Mouse (Mus musculus) kidney, adult 18-20 months (tissue): ENCODE data around the gene Pfdn6.

Experiments used
- DNase-seq: peaks from one replicate; pipeline ENCODE4 v3.0.0; 2021

Pfdn6 gene

DNA sequence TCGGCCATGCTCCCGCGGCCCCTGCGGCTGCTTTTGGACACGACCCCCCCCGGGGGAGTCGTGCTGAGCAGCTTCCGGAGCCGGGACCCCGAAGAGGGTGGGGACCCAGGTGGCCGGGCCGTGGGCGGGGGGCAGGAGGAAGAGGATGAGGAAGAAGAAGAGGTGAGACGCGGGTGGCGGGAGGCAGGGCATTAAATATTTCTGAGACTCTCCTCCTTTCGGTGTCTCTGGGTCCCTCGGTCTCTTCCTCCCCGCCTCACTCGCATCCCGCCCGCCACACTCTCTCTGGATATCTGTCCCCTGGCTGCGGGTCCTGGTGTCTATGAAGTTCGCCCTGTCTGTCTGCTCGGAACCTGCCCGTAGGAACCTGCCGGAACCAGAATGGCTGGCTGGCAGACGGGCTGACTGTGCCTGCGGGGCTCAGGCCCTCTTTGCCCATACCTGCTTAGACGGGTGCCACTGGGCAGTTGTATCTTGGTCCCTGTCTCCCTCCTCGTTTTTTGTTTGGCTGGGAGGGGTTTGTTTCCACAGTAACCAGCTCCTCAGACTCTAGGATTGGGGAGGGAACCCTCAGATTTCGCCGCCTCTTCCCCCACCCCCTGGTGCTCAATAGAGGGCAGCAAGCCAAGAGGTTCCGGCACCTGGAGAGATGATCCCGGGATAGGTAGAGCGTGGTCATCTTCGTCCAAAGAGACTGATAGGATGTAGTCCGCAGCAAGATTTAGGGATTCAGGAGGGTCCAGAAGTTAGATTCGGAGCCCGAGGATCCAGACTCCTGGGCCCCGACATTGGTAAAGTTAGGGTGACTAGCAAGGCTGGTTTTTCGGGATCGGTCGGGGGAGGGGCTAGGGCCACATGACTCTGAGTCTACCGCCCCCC lies 9.6 kb downstream of the Pfdn6 start:
- peak; percentile 69 for DNase-seq

DNA sequence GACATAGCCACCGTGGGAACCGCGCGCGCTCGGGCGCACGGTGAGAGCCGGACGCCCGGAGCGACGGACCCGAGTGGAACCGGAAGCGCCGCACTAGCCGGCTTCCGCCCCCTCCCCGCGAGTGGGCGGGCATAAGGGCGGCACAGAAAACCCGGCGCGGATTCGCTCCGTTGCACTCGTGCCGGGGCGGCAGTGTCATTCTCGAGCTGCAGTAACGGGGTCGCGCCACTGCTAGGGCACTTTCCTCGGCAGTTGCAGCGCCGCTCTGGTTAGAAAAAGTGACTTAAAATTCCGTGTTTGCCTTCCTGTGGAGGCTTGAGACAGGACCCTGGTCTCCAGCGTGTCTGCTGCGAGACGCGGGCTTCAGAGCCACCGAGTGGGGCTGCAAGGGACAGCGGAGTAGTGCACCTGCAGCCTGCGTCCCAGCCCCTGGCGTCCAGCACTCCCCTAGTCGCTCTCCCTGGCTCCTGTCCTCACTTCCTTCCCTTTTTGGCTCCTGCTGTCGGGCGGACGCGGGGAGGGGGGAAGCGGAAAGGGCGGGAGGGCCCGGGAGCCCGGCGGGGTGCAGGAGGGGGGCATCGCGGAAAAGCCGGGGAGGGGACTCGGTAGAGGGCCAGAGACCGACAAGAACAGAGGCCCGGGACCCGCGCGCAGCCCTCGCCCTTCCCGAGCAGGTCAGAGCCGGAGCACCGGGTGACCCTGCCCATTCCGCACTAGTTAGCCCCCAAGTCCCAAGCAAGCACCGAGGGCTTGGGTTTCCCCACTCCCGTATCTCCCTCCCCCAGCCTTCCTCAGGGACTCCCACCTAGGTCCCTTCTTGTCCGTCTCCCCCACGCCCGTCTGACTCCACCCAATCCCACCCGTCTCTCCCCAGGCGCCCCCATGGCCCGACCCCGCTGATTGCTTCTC lies 10.5 kb downstream of the Pfdn6 start, which contains the start of gene Rgl2:
Rgl2 (plus strand) TSS at position 173 of the 909 bp plus-strand sequence.
- peak; percentile 94 for DNase-seq

DNA sequence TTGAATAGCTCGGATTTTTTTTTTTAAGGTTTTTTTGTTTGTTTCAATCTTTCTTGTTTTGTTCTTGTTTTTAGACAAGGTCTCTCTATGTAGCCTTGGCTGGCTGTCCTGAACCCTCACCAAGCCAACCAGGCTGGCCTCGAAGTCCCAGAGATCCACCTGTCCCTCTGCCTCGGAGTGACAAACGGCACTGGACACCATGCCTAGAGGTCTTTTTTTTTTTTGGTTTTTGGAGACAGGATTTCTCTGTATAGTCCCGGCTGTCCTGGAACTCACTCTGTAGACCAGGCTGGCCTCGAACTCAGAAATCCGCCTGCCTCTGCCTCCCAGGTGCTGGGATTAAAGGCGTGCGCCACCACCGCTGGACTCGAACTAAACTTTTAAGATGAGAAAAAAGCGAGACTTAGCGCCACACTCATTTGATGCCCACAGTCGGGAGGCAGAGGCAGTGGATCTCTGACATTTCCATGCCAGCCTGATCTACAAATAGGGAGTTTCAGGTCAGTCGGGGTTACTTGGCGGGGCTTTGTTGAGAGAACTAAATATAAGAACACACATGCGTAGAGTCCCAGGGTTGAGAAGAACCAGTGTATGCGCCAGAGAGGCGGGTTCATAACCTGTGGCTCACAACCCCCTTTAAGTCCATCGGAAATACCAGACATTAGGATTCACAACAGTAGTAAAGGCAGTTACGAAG lies 11.7 kb downstream of the Pfdn6 start:
- no peak for DNase-seq

DNA sequence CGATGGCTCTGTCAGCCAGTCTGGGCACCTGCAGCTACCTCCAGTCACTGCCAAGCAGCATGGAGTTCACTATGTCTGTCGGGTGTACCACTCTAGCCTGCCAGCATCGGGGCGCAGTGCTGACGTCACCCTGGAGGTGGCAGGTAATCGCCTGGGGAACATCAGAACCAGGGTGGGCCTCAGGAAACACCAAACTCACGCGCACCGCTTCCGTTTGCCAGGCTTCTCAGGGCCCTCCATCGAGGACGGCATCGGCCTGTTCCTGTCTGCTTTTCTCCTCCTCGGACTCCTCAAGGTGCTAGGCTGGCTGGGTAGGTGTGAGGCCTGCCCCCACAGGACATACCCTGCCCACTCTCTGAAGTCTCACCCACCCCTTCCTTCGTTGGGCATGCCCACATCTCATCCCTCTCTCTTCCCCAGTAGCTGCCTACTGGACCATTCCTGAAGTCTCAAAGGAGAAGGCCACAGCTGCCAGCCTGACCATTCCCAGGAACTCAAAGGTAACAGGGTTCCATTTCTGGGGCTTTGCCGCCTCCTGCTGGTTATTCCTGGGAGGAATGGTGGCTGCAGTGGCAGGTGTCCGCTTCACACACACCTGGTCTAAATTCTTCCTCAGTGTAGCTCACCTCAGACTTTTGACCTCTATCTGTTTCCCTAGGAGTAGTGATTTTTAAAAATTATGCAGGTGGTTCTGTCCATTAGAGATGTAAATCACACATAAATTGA lies 13.8 kb downstream of the Pfdn6 start:
- DNase-seq, result peak; percentile 47

DNA sequence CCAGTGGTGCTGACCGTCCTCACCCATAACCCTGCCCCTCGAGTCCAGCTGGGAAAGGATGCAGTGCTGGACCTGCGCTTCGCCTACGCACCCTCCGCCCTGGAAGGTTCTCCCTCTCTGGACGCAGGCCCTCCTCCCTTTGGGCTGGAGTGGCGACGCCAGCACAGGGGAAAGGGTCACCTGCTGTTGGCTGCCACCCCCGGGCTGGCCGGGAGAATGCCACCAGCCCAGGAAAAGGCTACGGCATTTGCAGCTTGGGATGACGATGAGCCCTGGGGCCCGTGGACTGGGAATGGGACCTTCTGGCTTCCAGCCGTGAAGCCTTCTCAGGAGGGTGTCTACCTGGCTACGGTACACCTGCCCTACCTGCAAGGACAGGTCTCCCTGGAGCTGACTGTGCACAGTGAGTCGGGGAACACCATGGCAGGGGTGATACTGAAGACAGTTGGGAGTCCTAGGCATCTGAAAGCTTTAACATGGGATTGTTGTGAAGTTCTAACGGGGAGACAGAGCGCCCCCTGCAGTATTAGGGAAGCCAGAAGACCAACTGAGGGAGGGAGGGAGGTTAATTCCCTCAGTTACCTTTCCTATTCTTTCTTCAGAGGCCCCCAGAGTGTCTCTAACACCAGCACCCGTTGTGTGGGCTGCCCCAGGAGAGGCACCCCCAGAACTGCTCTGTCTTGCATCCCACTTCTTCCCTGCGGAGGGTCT lies 14.6 kb downstream of the Pfdn6 start:
- DNase-seq, result no peak

DNA sequence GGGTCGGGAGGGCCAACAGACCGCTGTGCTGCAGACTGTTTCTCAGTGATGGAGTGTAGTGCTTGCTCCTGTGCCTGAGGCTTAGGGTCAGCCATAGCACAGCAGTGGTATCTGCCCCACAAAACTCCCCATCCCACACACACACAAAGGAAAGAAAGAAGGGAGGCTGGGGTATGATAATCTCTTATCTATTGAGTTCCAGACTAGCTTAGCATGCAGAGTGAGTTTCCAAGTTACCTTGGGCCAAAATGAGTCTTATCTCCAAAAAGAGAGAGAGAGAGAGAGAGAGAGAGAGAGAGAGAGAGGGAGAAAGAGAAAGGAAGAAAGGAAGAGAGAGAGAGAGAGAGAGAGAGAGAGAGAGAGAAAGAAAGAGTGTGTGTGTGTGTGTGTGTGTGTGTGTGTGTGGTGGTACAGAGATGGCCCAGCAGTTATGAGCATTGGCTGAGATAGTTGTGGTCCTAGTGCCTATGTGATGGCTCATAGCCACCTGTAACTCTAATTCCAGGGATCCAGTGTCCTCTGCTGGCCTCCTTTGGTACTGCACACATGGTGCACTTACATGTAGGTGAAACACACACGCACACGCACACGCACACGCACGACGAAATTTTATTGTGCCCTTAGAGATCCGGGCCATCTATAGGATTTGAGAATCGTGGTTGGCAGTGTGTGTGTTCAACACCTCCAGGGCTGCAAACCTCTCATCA lies 15.4 kb downstream of the Pfdn6 start:
- DNase-seq, result peak; percentile 43

DNA sequence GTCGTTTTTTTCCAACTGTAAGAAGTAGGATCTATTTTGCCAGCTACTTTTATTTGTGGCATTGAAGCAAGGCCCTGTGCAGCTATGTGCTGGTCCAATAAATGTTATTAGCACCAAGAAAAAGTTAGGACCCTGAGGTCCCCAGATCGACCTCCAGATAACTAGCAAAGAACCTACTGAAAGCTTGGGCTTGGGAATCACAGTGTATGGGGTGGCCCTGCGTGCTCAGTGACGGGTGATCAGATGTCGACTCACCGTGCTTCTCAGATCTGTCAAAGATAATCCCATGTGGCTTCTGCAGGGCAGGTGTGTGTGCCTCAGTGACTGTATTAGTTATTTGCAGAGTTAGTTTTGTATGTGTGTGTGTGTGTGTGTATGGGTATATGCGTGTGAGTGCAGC lies 18.8 kb downstream of the Pfdn6 start:
- DNase-seq, result no peak

DNA sequence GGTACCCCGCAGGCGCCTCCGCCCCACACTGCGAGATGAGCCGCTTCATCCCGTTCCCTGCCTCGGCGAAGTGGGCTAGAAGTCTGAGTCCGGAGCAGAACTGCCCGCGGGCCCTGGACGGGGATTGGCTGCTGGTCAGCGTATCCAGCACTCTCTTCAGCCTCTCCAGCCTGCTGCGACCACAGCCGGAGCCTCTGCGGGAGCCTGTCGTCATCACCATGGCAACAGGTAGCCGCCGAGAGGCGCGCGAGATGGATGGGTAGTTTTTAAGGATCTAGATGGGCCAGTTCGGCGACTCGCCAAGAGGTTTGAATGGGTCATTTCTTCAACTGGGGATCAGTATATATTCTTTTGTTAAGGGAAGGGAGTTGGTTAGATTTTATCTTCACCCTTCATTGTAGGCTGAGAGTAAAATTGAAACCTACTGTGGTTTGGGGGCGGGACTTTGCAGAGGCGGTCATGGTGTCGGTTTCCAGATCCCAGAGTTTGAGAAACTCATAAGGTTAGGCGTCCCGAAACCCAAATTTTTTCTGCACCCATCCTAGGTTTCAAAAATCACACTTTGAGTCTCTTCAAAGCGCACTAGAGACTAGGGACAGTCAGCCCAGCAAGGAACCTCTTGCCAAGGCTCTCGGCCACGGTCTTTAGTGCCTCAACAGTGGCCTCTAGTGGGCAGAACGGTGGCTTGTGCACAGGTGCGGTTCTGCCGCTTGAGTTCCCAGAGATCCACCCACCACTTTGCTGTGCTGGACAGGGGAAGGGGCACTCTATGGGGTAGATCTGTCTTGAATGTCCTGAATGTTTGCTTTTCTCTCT lies 19.7 kb downstream of the Pfdn6 start:
- peak; percentile 91 for DNase-seq

DNA sequence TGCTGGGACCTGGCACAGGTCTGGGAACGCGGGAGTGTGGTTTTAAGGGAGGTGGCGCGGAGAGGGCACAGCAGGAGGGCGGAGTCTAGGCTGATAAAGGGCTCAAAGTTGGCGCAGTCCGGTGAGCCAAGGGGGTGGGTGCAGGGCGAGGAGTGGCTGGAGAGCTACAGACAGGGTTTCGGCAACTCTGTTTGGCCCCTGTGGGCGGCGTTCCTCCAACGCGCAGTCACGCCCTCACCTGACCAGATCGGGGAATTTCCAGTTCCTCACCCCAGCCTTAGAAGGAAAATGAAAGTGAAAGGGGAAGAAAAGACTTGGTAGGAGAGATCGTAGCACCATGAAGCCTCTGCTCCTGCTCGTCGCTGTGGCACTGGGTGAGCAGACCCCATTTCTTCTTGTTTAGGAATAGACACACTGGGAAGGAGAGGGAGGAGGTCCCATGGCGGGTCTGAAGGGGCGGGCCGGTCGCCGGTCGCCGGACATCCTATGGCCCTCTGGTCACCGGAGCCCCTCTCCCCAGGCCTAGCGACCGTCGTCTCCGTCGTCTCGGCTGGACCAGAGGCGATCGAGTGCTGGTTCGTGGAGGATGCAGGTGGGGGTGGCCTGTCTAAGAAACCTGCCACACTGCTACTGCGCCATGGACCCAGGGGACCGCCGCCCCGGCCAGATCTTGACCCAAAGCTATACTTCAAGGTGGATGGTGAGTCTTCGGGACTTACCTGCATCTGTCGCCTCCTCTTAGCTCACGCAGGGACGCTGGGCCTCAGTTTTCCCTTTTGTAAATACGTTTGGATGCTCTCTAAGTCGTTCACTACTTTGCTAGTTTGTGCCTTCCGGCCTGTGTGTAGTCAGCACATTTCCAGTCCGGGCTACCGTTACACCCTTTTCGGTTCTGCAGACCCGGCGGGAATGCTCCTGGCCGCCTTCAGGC lies 20.5 kb downstream of the Pfdn6 start:
- peak; percentile 82 for DNase-seq

DNA sequence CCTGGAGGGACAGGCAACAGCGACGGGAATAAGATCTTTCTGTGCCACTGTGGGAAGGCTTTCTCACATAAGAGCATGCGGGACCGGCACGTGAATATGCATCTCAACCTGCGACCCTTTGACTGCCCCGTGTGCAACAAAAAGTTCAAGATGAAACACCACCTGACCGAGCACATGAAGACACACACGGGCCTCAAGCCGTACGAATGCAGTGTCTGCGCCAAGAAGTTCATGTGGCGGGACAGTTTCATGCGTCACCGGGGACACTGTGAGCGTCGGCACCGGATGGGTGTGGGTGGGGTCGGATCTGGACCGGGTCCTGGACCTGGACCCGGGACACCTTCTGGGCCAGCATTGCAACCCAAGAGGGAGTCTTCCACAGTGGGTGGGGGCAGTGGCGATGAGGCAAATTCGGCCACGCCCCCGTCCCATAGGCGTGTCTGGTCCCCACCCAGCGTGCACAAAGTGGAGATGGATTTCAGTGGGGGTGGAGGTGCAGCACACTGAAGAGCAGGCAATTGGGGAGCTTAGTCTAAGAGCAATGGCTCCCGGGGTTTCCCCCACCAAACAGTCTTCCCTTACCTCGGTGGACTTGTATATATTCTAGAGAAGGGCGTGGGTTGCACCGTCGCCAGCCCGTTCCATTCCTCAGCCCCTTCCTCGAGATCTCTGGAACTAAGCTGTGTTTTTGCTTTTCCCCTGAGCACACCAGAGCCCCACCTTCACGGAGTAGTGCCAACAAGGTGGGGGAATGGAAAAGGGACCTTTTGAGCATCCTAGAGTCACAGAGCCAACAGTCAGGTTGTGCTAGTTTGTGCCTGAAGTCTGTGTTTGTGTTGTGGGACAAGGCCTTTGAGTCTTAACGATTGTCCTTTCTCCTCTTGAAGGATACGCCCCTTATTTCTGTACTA lies 21.6 kb downstream of the Pfdn6 start:
- DNase-seq, result no peak

DNA sequence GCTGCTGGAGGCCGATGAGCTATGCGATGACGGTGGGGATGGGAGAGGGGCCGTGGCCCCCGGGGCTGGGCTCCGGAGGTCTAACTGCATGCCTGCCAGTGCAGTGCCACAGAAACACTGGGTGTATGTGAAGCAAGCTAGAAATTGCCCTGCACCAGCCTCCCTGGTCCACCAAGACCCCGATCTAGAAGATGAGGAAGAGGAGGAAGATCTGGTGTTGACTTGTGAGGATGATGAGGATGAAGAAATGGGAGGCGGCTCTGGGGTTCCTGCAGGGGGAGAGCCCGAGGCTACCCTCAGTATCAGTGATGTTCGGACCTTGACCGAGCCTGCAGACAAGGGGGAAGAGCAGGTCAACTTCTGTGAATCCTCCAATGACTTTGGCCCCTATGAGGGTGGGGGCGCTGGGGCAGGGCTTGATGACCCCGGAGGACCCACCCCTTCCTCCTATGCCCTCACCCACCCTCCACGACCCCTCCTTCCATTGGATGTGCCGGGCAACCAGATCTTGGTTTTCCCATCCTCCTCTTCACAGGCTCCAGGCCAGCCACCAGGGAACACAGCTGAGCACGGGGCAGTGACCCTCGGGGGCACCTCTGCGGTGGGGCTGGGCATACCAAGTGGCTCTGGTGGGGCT lies 22.4 kb downstream of the Pfdn6 start:
- DNase-seq, result no peak

DNA sequence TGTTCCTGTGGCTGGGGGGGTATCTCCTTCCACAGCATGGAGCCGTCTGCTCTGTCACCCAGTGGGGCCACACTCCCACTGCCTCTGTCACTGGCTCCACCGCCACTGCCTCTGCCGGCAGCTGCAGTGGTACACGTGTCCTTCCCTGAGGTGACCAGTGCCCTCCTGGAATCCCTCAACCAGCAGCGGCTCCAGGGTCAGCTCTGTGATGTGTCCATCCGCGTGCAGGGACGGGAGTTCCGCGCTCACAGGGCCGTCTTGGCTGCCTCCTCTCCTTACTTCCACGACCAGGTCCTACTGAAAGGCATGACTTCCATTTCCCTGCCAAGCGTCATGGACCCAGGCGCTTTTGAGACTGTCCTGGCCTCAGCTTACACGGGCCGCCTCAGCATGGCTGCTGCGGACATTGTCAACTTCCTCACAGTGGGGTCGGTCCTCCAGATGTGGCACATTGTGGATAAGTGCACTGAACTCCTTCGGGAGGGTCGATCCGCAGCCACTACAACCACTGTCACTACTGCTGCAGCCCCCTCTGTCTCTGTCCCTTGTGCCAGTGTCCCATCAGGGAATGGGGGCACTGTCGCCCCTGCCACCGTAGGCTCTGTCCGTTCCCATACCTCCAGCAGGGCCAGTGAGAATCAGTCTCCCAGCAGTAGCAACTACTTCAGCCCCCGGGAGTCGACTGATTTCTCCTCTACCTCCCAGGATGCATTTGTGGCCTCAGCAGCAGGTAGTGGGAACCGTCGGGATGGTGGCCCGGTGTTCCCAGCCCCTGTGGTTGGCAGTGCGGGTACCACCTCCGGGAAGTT lies 23.1 kb downstream of the Pfdn6 start:
- DNase-seq, result no peak

DNA sequence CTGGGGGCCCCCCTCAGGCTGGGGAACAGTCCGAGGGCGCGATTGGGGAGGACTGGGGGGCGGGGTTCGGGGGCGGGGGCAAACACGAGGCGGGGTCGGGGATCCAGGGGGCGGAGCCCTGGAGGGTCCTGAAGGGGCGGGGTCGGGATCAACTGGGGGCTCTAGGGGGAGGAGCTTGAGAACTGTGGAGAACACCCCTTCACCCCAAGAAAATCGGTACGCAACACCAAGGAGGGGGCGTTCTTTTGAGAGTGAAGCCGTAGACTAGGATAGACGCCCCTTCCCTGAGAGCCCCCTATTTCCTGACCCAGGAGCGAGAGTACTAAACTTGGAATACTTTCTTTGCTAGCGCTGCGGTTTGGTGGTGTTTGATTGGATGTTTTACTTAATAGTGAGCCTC lies 23.8 kb downstream of the Pfdn6 start:
- DNase-seq, result no peak

DNA sequence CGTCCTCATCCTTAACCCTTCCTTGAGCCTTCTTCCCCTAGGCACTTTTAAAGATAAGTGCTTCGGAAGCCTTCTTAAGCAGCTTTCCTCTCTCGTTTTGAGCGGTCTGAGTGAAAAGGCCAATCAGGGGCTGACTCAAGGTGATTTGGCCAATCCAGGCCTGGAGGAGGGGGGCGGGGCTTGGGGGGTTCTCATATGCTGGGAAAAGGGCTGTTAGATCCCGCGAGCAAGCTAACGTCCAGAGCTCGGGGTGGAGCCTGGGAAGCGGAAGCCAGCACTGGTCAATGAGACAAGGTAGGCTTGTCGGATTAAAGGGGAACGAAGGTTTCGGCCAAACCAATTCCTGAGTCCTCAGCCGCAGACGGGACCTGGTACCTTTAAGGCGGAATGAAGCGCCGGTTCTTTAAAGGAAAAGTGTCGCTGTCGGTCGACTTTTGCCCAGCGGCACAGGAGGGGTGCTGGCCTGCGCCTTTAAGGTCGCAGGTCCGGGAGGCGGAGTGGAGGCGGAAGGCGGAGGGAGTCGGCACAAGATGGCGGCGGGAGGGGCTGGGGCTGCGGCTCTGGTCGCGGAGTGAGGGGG lies 24.4 kb downstream of the Pfdn6 start, which contains the start of the genes Tapbp and Zbtb22:
Tapbp (plus strand) TSS at position 229 of the 580 bp plus-strand sequence.
Zbtb22 (plus strand) TSS at position 234 of the 580 bp plus-strand sequence.
- DNase-seq, result peak; percentile 96

DNA sequence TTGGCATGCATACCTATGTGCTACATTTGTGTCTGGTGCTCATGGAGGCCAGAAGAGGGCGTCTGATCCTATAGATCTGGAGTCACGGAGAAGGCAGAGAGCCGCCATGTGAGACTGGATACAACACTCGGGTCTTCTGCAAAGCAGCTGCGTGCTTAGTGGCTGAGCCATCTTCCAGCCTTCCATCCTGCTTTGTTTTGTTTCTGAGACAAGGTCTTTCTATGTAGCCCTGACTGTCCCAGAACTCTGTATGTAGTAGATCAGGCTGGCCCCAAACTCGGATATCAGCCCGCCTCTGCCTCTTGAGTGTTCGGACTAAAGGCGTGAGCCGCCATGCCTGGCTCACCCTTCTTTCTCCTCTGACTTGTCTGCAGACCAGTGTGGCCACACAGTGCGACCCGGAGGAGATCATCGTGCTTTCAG lies 25.2 kb downstream of the Pfdn6 start:
- DNase-seq, result no peak

DNA sequence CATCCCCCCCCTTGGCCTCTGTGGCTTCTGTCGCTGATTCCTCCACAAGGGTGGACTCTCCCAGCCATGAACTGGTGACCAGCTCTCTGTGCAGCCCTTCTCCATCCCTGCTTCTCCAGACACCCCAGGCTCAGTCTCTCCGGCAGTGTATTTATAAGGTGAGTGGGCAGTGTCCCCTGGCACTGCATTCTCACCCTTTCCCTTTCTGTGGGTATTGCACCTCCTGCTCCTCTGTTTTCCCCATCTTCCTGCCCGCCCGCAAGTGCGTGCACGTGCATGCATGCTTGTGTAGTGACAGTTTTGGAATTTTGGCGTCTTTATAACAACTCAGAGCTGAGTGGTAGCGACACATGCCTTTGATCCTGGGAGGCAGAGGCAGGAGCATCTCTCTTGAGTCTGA lies 26.2 kb downstream of the Pfdn6 start:
- no peak for DNase-seq
